Mouse (Mus musculus) heart, embryonic 16.5 days (tissue): ENCODE results near the gene Ugt2b34. TPM values are rescaled to one million over a fixed set of nuclear protein-coding genes. Genes with fewer than 3 reads are reported as not detected.

Experiments
- ATAC-seq: fragments of 200-750 bp; cut with Nextera tagmentation; replicated peaks from 2 replicates; pipeline ENCODE4 v1.8.0; 2017; ENCODE audit warnings: moderate number of reproducible peaks; ENCODE audit not compliant: insufficient read depth, low FRiP score; ENCODE audit errors: extremely low read depth
- H3K27ac ChIP-seq: fragments of 300-500 bp; sonication (generic); 2 replicates; pipeline ENCODE4 v1.5.1; 2014; ENCODE audit warnings: mild to moderate bottlenecking, low read length, control low read depth, moderate library complexity
- H3K27me3 ChIP-seq: fragments of 300-500 bp; sonication (generic); 2 replicates; pipeline ENCODE4 v1.6.1; 2014; ENCODE audit warnings: low read length, mixed read lengths; ENCODE audit not compliant: control insufficient read depth, insufficient read depth
- H3K36me3 ChIP-seq: fragments of 300-500 bp; sonication (generic); 2 replicates; pipeline ENCODE4 v1.6.1; 2014; ENCODE audit not compliant: control insufficient read depth, insufficient read depth
- H3K4me1 ChIP-seq: fragments of 300-500 bp; sonication (generic); 2 replicates; pipeline ENCODE4 v1.6.1; 2014; ENCODE audit warnings: low read length, mixed read lengths; ENCODE audit not compliant: control insufficient read depth, insufficient read depth
- H3K4me2 ChIP-seq: fragments of 300-500 bp; sonication (generic); 2 replicates; pipeline ENCODE4 v1.6.1; 2014; ENCODE audit warnings: low read depth, mild to moderate bottlenecking, control low read depth, low read length
- H3K4me3 ChIP-seq: fragments of 300-500 bp; sonication (generic); 2 replicates; pipeline ENCODE4 v1.5.1; 2014; ENCODE audit warnings: mild to moderate bottlenecking, control low read depth, low read length
- H3K9ac ChIP-seq: fragments of 300-500 bp; sonication (generic); 2 replicates; pipeline ENCODE4 v1.6.1; 2014; ENCODE audit warnings: low read length, control low read depth
- H3K9me3 ChIP-seq: fragments of 300-500 bp; sonication (generic); replicated peaks from 2 replicates; pipeline ENCODE4 v1.6.1; 2016; ENCODE audit warnings: low read length; ENCODE audit not compliant: control insufficient read depth
- WGBS: fragments of 180-500 bp; shearing (Covaris S2); extraction: QIAGEN DNeasy Blood & Tissue Kit; methylation state at CpG from one replicate; pipeline ENCODE4 v1.1.7; 2014; 5-methylcytosine and 5-hydroxymethylcytosine counted together
- polyA plus RNA-seq: library from polyadenylated mRNA; unstranded; fragments of >200 nt; fragmentation: Nextera tagmentation; extraction: Ambion mirVana; gene quantifications from 2 replicates; pipeline ENCODE4 v1.2.1, GENCODE M21; 2015

The Ugt2b34 gene
- polyA plus RNA-seq = 0.12 and 0.34 TPM in 2 replicates

DNA sequence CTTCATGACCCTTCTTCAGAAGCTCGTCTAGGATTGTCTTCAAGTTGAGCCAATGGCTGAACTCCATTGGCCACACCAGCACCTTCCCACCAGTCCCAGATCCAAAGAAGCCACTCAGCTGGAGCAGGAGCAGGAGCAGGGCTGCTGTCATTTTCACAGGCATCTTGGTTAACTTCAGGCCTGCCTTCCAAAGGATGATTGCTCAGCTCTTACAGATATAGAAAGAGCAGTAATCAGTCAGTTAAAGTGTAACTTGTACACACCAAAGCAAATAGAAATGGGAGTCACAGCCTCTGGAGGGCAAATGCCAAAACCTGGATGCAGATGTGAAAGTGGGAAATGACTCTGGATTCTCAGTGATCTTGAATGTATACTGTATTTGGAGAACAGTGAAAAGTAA lies at the start of gene Ugt2b34:
TSS of gene Ugt2b34 (minus strand) at position 180 of the 400 bp plus-strand sequence.
- Histone ChIP-seq H3K9me3 (no peaks in the 10 kb centered on the region), H3K27ac (no peak within 1 kb of the TSS), H3K4me2 (no peak within 1 kb of the TSS), H3K4me1 (no peaks in the 10 kb centered on the region), H3K36me3 (no peaks in the 10 kb centered on the region), H3K4me3 (no peak within 1 kb of the TSS), H3K27me3 (no peaks in the 10 kb centered on the region), H3K9ac (no peak within 1 kb of the TSS)
- no peak for ATAC-seq
- WGBS = 36% methylated on average over 1 of the region's 1 CpGs

- H3K27ac ChIP-seq = no peak overlapping the region
- WGBS = 80% methylated on average over 2 of the region's 2 CpGs
- no peaks in the 10 kb centered on the region for H3K27me3 ChIP-seq
- no peak overlapping the region for H3K9ac ChIP-seq
- no peaks in the 10 kb centered on the region for H3K4me1 ChIP-seq
- no peaks in the 10 kb centered on the region for H3K36me3 ChIP-seq
- H3K4me3 ChIP-seq = no peak overlapping the region
- no peak overlapping the region for H3K4me2 ChIP-seq
- no peaks in the 10 kb centered on the region for H3K9me3 ChIP-seq
- no peak for ATAC-seq
Observed at GRCm38 (mm10) chr5:86942111-86942510, 35.4 kb upstream of the Ugt2b34 start.

DNA sequence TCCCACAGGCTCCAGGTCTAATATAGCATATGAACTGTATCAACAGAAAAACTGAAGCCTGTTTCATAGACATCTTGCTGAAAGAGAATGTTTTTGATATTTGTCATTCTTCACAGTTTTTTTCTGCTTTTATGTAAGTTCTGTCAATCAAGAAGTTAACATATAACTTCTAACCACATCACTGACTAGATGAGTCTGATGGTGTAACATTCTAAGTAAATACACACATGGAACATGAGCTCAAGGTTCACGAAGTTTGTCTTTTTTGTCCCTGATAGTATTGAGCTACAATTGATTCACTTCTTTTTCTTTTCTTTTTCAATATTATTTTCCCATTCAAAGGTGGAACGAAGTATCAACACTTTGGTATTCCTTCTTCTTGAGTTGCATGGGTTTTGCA lies 19.7 kb upstream of the Ugt2b34 start, which contains the start of gene Ugt2b1:
TSS of gene Ugt2b1 (minus strand) at position 105 of the 400 bp plus-strand sequence.
- ATAC-seq = no peak
- Histone ChIP-seq H3K9me3 (no peaks in the 10 kb centered on the region), H3K4me2 (no peak within 1 kb of the TSS), H3K27ac (no peak within 1 kb of the TSS), H3K36me3 (no peaks in the 10 kb centered on the region), H3K27me3 (no peaks in the 10 kb centered on the region), H3K9ac (no peak within 1 kb of the TSS), H3K4me3 (no peak within 1 kb of the TSS), H3K4me1 (no peaks in the 10 kb centered on the region)
- WGBS = 71% methylated on average over 2 of the region's 2 CpGs

- H3K9ac ChIP-seq = no peak overlapping the region
- no peak overlapping the region for H3K4me2 ChIP-seq
- no peaks in the 10 kb centered on the region for H3K9me3 ChIP-seq
- no peak overlapping the region for H3K4me3 ChIP-seq
- 63% methylated on average over 3 of the region's 3 CpGs for WGBS
- H3K36me3 ChIP-seq = no peaks in the 10 kb centered on the region
- H3K27ac ChIP-seq = no peak overlapping the region
- H3K4me1 ChIP-seq = no peaks in the 10 kb centered on the region
- H3K27me3 ChIP-seq = no peaks in the 10 kb centered on the region
- no peak for ATAC-seq
Observed at GRCm38 (mm10) chr5:86920661-86921233, 14.0 kb upstream of the Ugt2b34 start.

- Histone ChIP-seq H3K27me3 (no peaks in the 10 kb centered on the region), H3K27ac (no peak overlapping the region), H3K4me3 (no peak overlapping the region), H3K36me3 (no peaks in the 10 kb centered on the region), H3K4me2 (no peak overlapping the region), H3K9ac (no peak overlapping the region), H3K9me3 (no peaks in the 10 kb centered on the region), H3K4me1 (no peaks in the 10 kb centered on the region)
- no peak for ATAC-seq
- 76% methylated on average over 3 of the region's 3 CpGs for WGBS
Observed at GRCm38 (mm10) chr5:86911357-86912099, 4.8 kb upstream of the Ugt2b34 start.

GRCm38 (mm10) chr5:86910770-86911169 lies 4.0 kb upstream of the Ugt2b34 start:
- H3K9me3 ChIP-seq = no peaks in the 10 kb centered on the region
- no peak overlapping the region for H3K4me2 ChIP-seq
- ATAC-seq = no peak
- WGBS = 66% methylated on average over 1 of the region's 1 CpGs
- no peaks in the 10 kb centered on the region for H3K4me1 ChIP-seq
- no peak overlapping the region for H3K27ac ChIP-seq
- no peak overlapping the region for H3K4me3 ChIP-seq
- H3K9ac ChIP-seq = no peak overlapping the region
- no peaks in the 10 kb centered on the region for H3K27me3 ChIP-seq
- H3K36me3 ChIP-seq = no peaks in the 10 kb centered on the region

GRCm38 (mm10) chr5:86889933-86890332 lies 16.8 kb downstream of the Ugt2b34 start:
- H3K4me1 ChIP-seq = no peaks in the 10 kb centered on the region
- H3K9ac ChIP-seq = no peak overlapping the region
- H3K27me3 ChIP-seq = no peaks in the 10 kb centered on the region
- peaks cover 5% of the 10 kb centered on the region; the same call in 1 of the 2 replicates for H3K9me3 ChIP-seq
- ATAC-seq = no peak
- H3K4me3 ChIP-seq = no peak overlapping the region
- H3K4me2 ChIP-seq = no peak overlapping the region
- WGBS = 88% methylated on average over 1 of the region's 1 CpGs
- H3K36me3 ChIP-seq = no peaks in the 10 kb centered on the region
- H3K27ac ChIP-seq = no peak overlapping the region

DNA sequence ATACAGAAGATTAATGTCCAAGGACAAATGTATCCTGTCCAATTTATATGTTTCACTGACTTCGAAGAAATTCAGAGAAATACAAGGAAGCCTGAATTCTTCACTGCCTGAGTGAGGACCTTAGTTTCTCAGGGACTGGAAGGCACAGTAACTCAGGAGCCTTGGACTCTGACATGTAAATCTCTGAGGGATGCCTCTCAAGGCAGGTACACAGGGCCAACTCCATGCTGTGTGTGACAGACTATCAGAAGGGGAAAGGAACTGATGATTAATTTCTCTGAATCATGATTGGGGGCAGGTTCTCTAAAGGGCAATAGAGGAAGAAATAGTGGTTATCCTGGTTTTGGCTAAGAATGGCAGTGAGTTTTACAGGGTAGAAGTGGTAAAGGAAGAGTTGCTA lies 18.3 kb downstream of the Ugt2b34 start:
- Histone ChIP-seq H3K4me1 (no peaks in the 10 kb centered on the region), H3K27me3 (no peaks in the 10 kb centered on the region), H3K9ac (no peak overlapping the region), H3K27ac (no peak overlapping the region), H3K4me3 (no peak overlapping the region), H3K36me3 (no peaks in the 10 kb centered on the region), H3K4me2 (no peak overlapping the region), H3K9me3 (no peaks in the 10 kb centered on the region)
- ATAC-seq = no peak
- 71% methylated on average over 1 of the region's 1 CpGs for WGBS

DNA sequence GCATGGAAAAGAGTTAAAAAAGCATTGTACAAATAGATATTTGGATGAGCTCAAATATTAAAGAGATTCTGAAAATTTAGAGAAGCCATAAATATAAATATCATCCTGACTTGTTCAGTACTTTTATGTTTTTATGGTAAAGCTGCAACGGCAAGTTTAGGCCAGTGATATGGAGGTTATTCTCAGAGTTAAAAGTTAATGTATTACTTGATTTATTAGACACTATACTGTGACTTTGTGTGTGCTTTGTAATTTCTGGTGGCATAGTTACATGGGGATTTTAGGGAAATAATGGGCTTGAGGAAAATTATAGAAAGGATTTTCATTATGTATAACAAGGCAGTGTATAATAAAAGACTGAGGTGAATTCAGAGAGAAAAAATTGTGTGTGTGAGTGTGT lies 19.7 kb downstream of the Ugt2b34 start:
- Histone ChIP-seq H3K4me2 (no peak overlapping the region), H3K9ac (no peak overlapping the region), H3K27me3 (no peaks in the 10 kb centered on the region), H3K4me3 (no peak overlapping the region), H3K27ac (no peak overlapping the region), H3K9me3 (no peaks in the 10 kb centered on the region), H3K36me3 (no peaks in the 10 kb centered on the region), H3K4me1 (no peaks in the 10 kb centered on the region)
- ATAC-seq = no peak
- 86% methylated on average over 1 of the region's 1 CpGs for WGBS
